Mouse (Mus musculus): ENCODE data around the gene Hist1h2ac. TPM values are rescaled to one million over a fixed set of nuclear protein-coding genes. Genes with fewer than 3 reads are reported as not detected.
A peak's percentile ranks its signal among the peaks of the same experiment; 100 is the strongest.

The Hist1h2ac gene
- total RNA-seq, 1 experiment: 112 TPM

- in situ Hi-C loops (cut with MboI; ENCODE audit: low sequenced_read_pairs in 2 of 2, unreplicated experiment in 2 of 2): loop anchor here in 1 of 2 experiments (25.0 kb wide), 1 partner anchor 1651 kb away; the partner anchor contains the start of genes Hist1h2ag, Hist1h2ah, Hist1h2bj and Hist1h2bk
- H3K9me3 ChIP-seq (ENCODE audit: control insufficient read depth, insufficient read depth, low read depth, low read length): no peaks in the 10 kb centered on the region; the same call in 1 of the 2 replicates
- H3K9ac ChIP-seq (ENCODE audit: insufficient read depth, low read depth, low read length, poor library complexity, severe bottlenecking): no peak overlapping the region
- no peak for DNase-seq (ENCODE audit: low read depth, low spot score)
- H3K36me3 ChIP-seq (ENCODE audit: control insufficient read depth, insufficient read depth, low read length, poor library complexity, severe bottlenecking): no peaks in the 10 kb centered on the region
- TF ChIP-seq ZC3H11A (IDR thresholded peaks at IDR 0.05; ENCODE audit: borderline replicate concordance, low read depth, low read length): no peak
- no peak for TF ChIP-seq MAFK (IDR thresholded peaks at IDR 0.05; ENCODE audit: insufficient read depth, low read depth, low read length)
- TF ChIP-seq CHD2 (IDR thresholded peaks at IDR 0.05; ENCODE audit: low read depth, low read length): no peak
- no peak for TF ChIP-seq HCFC1 (IDR thresholded peaks at IDR 0.05; ENCODE audit: borderline replicate concordance, insufficient read depth, low read length)
- no peak for TF ChIP-seq ZNF384 (IDR thresholded peaks at IDR 0.05; ENCODE audit: low read depth, low read length)
- H3K4me3 ChIP-seq (ENCODE audit: insufficient read depth in 1 of 2, low read depth in 1 of 2, low read length in 2 of 2, poor library complexity in 1 of 2, severe bottlenecking in 1 of 2): no peak overlapping the region
- no peak overlapping the region for H3K27ac ChIP-seq (ENCODE audit: insufficient read depth, low read depth, low read length, poor library complexity, severe bottlenecking)
- no peaks in the 10 kb centered on the region; a peak in 1 of 4 replicates for H3K4me1 ChIP-seq (ENCODE audit: control insufficient read depth in 2 of 2, insufficient read depth in 2 of 2, low read length in 2 of 2, poor library complexity in 1 of 2)
Observed at GRCm38 (mm10) chr13:23687907-23688306, 4.2 kb upstream of the Hist1h2ac start.

GRCm38 (mm10) chr13:23687181-23687580 lies 3.4 kb upstream of the Hist1h2ac start:
- in situ Hi-C loops (cut with MboI; ENCODE audit: low sequenced_read_pairs in 2 of 2, unreplicated experiment in 2 of 2): loop anchor here in 1 of 2 experiments (25.0 kb wide), 1 partner anchor 1650 kb away; the partner anchor contains the start of genes Hist1h2ag, Hist1h2ah, Hist1h2bj and Hist1h2bk
- Histone ChIP-seq H3K36me3 (ENCODE audit: control insufficient read depth, insufficient read depth, low read length, poor library complexity, severe bottlenecking) (no peaks in the 10 kb centered on the region), H3K9me3 (ENCODE audit: control insufficient read depth, insufficient read depth, low read depth, low read length) (no peaks in the 10 kb centered on the region), H3K4me1 (ENCODE audit: control insufficient read depth in 2 of 2, insufficient read depth in 2 of 2, low read length in 2 of 2, poor library complexity in 1 of 2) (peaks cover 0 to 2% of the 10 kb centered on the region in 2 experiments; a peak in 2 of 4 replicates), H3K27ac (ENCODE audit: insufficient read depth, low read depth, low read length, poor library complexity, severe bottlenecking) (no peak overlapping the region), H3K9ac (ENCODE audit: insufficient read depth, low read depth, low read length, poor library complexity, severe bottlenecking) (no peak overlapping the region), H3K4me3 (ENCODE audit: insufficient read depth in 1 of 2, low read depth in 1 of 2, low read length in 2 of 2, poor library complexity in 1 of 2, severe bottlenecking in 1 of 2) (no peak overlapping the region)
- TF ChIP-seq HCFC1 (IDR thresholded peaks at IDR 0.05; ENCODE audit: borderline replicate concordance, insufficient read depth, low read length): no peak
- no peak for TF ChIP-seq ZNF384 (IDR thresholded peaks at IDR 0.05; ENCODE audit: low read depth, low read length)
- TF ChIP-seq ZC3H11A (IDR thresholded peaks at IDR 0.05; ENCODE audit: borderline replicate concordance, low read depth, low read length): no peak
- no peak for TF ChIP-seq MAFK (IDR thresholded peaks at IDR 0.05; ENCODE audit: insufficient read depth, low read depth, low read length)
- TF ChIP-seq CHD2 (IDR thresholded peaks at IDR 0.05; ENCODE audit: low read depth, low read length): no peak
- no peak for DNase-seq (ENCODE audit: low read depth, low spot score)

- TF ChIP-seq CHD2 (IDR thresholded peaks at IDR 0.05; ENCODE audit: low read depth, low read length): no peak
- TF ChIP-seq ZC3H11A (IDR thresholded peaks at IDR 0.05; ENCODE audit: borderline replicate concordance, low read depth, low read length): no peak
- no peak for TF ChIP-seq MAFK (IDR thresholded peaks at IDR 0.05; ENCODE audit: insufficient read depth, low read depth, low read length)
- no peak for TF ChIP-seq HCFC1 (IDR thresholded peaks at IDR 0.05; ENCODE audit: borderline replicate concordance, insufficient read depth, low read length)
- TF ChIP-seq ZNF384 (IDR thresholded peaks at IDR 0.05; ENCODE audit: low read depth, low read length): no peak
- Histone ChIP-seq H3K9ac (ENCODE audit: insufficient read depth, low read depth, low read length, poor library complexity, severe bottlenecking) (no peak overlapping the region; the same call in 1 of the 2 replicates), H3K4me3 (ENCODE audit: insufficient read depth in 1 of 2, low read depth in 1 of 2, low read length in 2 of 2, poor library complexity in 1 of 2, severe bottlenecking in 1 of 2) (no peak overlapping the region), H3K27ac (ENCODE audit: insufficient read depth, low read depth, low read length, poor library complexity, severe bottlenecking) (no peak overlapping the region), H3K4me1 (ENCODE audit: control insufficient read depth in 2 of 2, insufficient read depth in 2 of 2, low read length in 2 of 2, poor library complexity in 1 of 2) (peaks cover 0 to 2% of the 10 kb centered on the region in 2 experiments; a peak in 2 of 4 replicates), H3K9me3 (ENCODE audit: control insufficient read depth, insufficient read depth, low read depth, low read length) (no peaks in the 10 kb centered on the region), H3K36me3 (ENCODE audit: control insufficient read depth, insufficient read depth, low read length, poor library complexity, severe bottlenecking) (no peaks in the 10 kb centered on the region)
- in situ Hi-C loops (cut with MboI; ENCODE audit: low sequenced_read_pairs in 2 of 2, unreplicated experiment in 2 of 2): loop anchor here in 1 of 2 experiments (25.0 kb wide), 1 partner anchor 1649 kb away; the partner anchor contains the start of genes Hist1h2ag, Hist1h2ah, Hist1h2bj and Hist1h2bk
- no peak for DNase-seq (ENCODE audit: low read depth, low spot score)
Observed at GRCm38 (mm10) chr13:23685966-23686365, 2.2 kb upstream of the Hist1h2ac start.

- in situ Hi-C loops (cut with MboI; ENCODE audit: low sequenced_read_pairs in 2 of 2, unreplicated experiment in 2 of 2): loop anchor here in 1 of 2 experiments (25.0 kb wide), 1 partner anchor 1648 kb away; the partner anchor contains the start of genes Hist1h2ag, Hist1h2ah, Hist1h2bj and Hist1h2bk
- Histone ChIP-seq H3K27ac (ENCODE audit: insufficient read depth, low read depth, low read length, poor library complexity, severe bottlenecking) (peak overlapping the region; percentile 3; the same call in 1 of the 2 replicates), H3K36me3 (ENCODE audit: control insufficient read depth, insufficient read depth, low read length, poor library complexity, severe bottlenecking) (no peaks in the 10 kb centered on the region), H3K9ac (ENCODE audit: insufficient read depth, low read depth, low read length, poor library complexity, severe bottlenecking) (peak overlapping the region; percentile 5; the same call in 1 of the 2 replicates), H3K4me3 (ENCODE audit: insufficient read depth in 1 of 2, low read depth in 1 of 2, low read length in 2 of 2, poor library complexity in 1 of 2, severe bottlenecking in 1 of 2) (peak overlapping the region; percentile 45 to 47), H3K4me1 (ENCODE audit: control insufficient read depth in 2 of 2, insufficient read depth in 2 of 2, low read length in 2 of 2, poor library complexity in 1 of 2) (peaks cover 0 to 4% of the 10 kb centered on the region in 2 experiments; a peak in 1 of 4 replicates), H3K9me3 (ENCODE audit: control insufficient read depth, insufficient read depth, low read depth, low read length) (no peaks in the 10 kb centered on the region)
- TF ChIP-seq ZNF384 (IDR thresholded peaks at IDR 0.05; ENCODE audit: low read depth, low read length): no peak
- TF ChIP-seq ZC3H11A (IDR thresholded peaks at IDR 0.05; ENCODE audit: borderline replicate concordance, low read depth, low read length): no peak
- no peak for TF ChIP-seq MAFK (IDR thresholded peaks at IDR 0.05; ENCODE audit: insufficient read depth, low read depth, low read length)
- TF ChIP-seq HCFC1 (IDR thresholded peaks at IDR 0.05; ENCODE audit: borderline replicate concordance, insufficient read depth, low read length): no peak
- TF ChIP-seq CHD2 (IDR thresholded peaks at IDR 0.05; ENCODE audit: low read depth, low read length): no peak
- no peak for DNase-seq (ENCODE audit: low read depth, low spot score)
Observed at GRCm38 (mm10) chr13:23685121-23685861, 1.5 kb upstream of the Hist1h2ac start.
